Mouse (Mus musculus): Measurements from ENCODE around the gene Ppp1r21. TPM values are rescaled to one million over a fixed set of nuclear protein-coding genes. Genes with fewer than 3 reads are reported as not detected.

Gene Ppp1r21
- polyA plus RNA-seq (2015; fragmentation: Nextera tagmentation; extraction: Ambion mirVana), result 38.8 and 41.1 TPM in 2 replicates

GRCm38 (mm10) chr17:88529519-88530235 lies at the start of gene Ppp1r21:
Ppp1r21 (plus strand) TSS chr17:88530118.
- 8% methylated on average over 28 of the region's 49 CpGs for WGBS
- Histone ChIP-seq H3K27me3 (no peaks in the 10 kb centered on the region), H3K9ac (peak within 1 kb of the TSS; percentile 74), H3K4me1 (replicated peaks) (peaks cover 10% of the 10 kb centered on the region), H3K27ac (replicated peaks) (peak within 1 kb of the TSS; percentile 99), H3K4me2 (peak within 1 kb of the TSS; percentile 72), H3K36me3 (no peaks in the 10 kb centered on the region), H3K4me3 (peak within 1 kb of the TSS; percentile 55), H3K9me3 (no peaks in the 10 kb centered on the region)
- peak; percentile 97 for ATAC-seq (ENCODE audit: low FRiP score, low read depth)

DNA sequence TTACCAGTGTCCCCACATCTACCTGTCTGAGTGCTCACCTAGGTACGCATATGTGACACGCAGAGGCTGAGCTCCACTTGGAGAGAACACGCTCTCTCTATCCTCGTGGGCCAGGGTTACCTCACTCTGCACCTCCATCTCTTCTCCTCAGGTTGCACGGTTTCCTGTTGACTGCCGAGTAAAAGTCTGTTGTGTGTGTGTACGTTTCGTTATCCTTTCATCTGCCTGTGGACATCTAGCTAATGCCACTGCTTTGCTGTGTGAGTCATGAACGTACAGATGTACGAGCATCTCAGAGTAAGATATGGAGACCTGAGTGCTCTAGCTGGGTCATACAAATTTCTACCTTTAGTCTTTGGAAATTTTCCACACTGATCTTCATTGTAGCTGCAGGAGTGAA lies 49.5 kb upstream of the Ppp1r21 start:
- Histone ChIP-seq H3K27me3 (no peaks in the 10 kb centered on the region), H3K36me3 (no peaks in the 10 kb centered on the region), H3K9me3 (no peaks in the 10 kb centered on the region), H3K4me1 (replicated peaks) (no peaks in the 10 kb centered on the region), H3K4me2 (no peak overlapping the region), H3K4me3 (no peak overlapping the region), H3K27ac (replicated peaks) (no peak overlapping the region), H3K9ac (no peak overlapping the region)
- ATAC-seq (ENCODE audit: low FRiP score, low read depth), result no peak
- 93% methylated on average over 10 of the region's 10 CpGs for WGBS

- H3K9me3 ChIP-seq, result no peaks in the 10 kb centered on the region
- ATAC-seq (ENCODE audit: low FRiP score, low read depth), result no peak
- no peak overlapping the region for H3K4me2 ChIP-seq
- H3K27me3 ChIP-seq, result no peaks in the 10 kb centered on the region
- H3K27ac ChIP-seq (replicated peaks), result no peak overlapping the region
- 84% methylated on average over 2 of the region's 2 CpGs for WGBS
- H3K4me3 ChIP-seq, result no peak overlapping the region
- no peak overlapping the region for H3K9ac ChIP-seq
- no peaks in the 10 kb centered on the region for H3K4me1 ChIP-seq (replicated peaks)
- H3K36me3 ChIP-seq, result no peaks in the 10 kb centered on the region
Measured at GRCm38 (mm10) chr17:88481062-88481461, 48.9 kb upstream of the Ppp1r21 start.

- Histone ChIP-seq H3K27me3 (no peaks in the 10 kb centered on the region), H3K36me3 (0 out of 2 replicates have a peak, but pooled peaks cover 3% of the 10 kb centered on the region), H3K27ac (replicated peaks) (no peak overlapping the region), H3K4me2 (no peak overlapping the region), H3K4me1 (replicated peaks) (no peaks in the 10 kb centered on the region), H3K4me3 (no peak overlapping the region), H3K9ac (no peak overlapping the region), H3K9me3 (no peaks in the 10 kb centered on the region)
- ATAC-seq (ENCODE audit: low FRiP score, low read depth), result no peak
- WGBS, result 95% methylated on average over 3 of the region's 3 CpGs
Measured at GRCm38 (mm10) chr17:88481587-88481986, 48.3 kb upstream of the Ppp1r21 start.

DNA sequence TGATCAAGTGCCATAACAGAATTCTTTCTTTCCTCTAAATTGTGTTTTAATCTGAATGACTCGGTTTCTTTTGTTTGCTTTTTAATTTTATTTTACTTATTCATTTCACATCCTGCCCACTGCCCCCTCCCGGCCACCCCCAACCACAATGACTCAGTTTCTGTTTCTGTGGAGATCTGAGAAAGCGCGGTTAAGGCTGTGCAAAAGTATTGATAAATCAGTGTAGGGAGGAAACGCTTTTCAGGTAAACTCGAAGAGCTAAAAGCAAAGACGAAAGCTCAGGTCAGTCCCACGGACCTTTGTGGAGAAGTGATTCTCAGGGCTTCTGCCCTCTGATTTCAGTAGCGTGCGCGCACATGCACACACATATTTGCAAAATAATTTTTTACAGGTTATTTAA lies 45.4 kb upstream of the Ppp1r21 start:
- H3K27me3 ChIP-seq, result no peaks in the 10 kb centered on the region
- no peaks in the 10 kb centered on the region for H3K4me1 ChIP-seq (replicated peaks)
- H3K36me3 ChIP-seq, result 0 out of 2 replicates have a peak, but pooled peaks cover 4% of the 10 kb centered on the region
- H3K4me2 ChIP-seq, result no peak overlapping the region
- no peak for ATAC-seq (ENCODE audit: low FRiP score, low read depth)
- WGBS, result 93% methylated on average over 11 of the region's 11 CpGs
- H3K9ac ChIP-seq, result no peak overlapping the region
- no peak overlapping the region for H3K27ac ChIP-seq (replicated peaks)
- no peaks in the 10 kb centered on the region for H3K9me3 ChIP-seq
- no peak overlapping the region for H3K4me3 ChIP-seq

- 0 out of 2 replicates have a peak, but pooled peaks cover 4% of the 10 kb centered on the region for H3K36me3 ChIP-seq
- no peak overlapping the region for H3K4me3 ChIP-seq
- H3K9ac ChIP-seq, result no peak overlapping the region
- H3K4me2 ChIP-seq, result no peak overlapping the region
- no peaks in the 10 kb centered on the region for H3K9me3 ChIP-seq
- no peaks in the 10 kb centered on the region for H3K4me1 ChIP-seq (replicated peaks)
- 88% methylated on average over 1 of the region's 1 CpGs for WGBS
- no peak overlapping the region for H3K27ac ChIP-seq (replicated peaks)
- no peaks in the 10 kb centered on the region for H3K27me3 ChIP-seq
- ATAC-seq (ENCODE audit: low FRiP score, low read depth), result no peak
Measured at GRCm38 (mm10) chr17:88484951-88485350, 45.0 kb upstream of the Ppp1r21 start.

DNA sequence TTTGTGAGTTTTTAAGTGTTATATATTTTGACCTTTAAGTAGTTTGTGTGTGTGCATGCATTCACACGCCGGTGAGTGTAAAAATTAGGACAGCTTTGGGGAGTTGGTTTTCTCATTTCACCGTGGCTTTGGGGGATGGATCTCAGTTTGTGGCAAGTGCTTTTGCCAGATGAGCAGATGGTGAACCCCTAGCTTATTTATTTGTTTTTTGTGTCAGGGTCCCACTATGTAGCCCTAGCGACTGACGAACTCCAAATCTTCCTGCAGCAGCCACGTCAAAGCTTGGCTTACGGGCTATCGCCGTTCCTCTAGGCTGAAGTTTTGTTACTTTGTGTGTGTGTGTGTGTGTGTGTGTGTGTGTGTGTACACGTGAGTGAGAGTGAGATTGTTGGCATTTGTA lies 39.4 kb upstream of the Ppp1r21 start:
- 67% methylated on average over 10 of the region's 10 CpGs for WGBS
- no peak overlapping the region for H3K27ac ChIP-seq (replicated peaks)

DNA sequence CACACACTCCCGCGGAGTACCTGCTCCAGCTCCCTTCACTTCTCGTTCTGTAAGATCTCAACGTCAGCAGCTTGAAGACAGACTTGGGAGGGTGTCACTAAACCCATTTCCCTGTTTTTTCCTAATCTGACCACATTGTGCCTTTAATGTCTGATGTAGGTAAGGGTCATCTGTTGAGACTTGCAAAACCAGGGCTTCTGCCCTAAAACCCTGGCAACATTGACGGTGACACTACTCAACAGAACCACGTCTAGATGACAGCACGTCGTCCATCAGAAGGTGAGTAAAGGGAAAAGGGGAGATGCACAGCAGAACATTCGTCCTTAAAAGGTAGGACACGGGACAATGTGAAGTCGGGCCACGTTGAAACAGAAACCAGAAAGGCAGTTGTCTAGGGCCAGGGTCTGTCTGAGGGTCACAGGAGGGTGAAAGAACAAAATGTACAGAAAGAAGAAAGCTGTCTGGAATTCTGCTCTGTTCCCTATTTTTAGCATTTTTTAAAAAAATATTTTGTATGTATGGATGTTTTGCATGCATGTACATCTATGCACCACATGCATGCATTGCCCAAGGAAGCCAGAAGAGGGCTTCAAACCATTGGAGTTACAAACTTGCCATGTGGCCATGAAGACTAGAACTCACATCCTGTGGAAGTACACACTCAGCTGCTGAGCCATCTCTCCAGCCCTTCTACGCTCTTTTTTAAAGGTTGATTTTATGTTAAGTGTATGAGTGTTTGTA lies 38.4 kb upstream of the Ppp1r21 start:
- Histone ChIP-seq H3K4me1 (replicated peaks) (peaks cover 20% of the 10 kb centered on the region), H3K27me3 (no peaks in the 10 kb centered on the region), H3K36me3 (0 out of 2 replicates have a peak, but pooled peaks cover 1% of the 10 kb centered on the region), H3K9ac (no peak overlapping the region), H3K4me2 (no peak overlapping the region), H3K9me3 (no peaks in the 10 kb centered on the region), H3K27ac (replicated peaks) (no peak overlapping the region), H3K4me3 (no peak overlapping the region)
- ATAC-seq (ENCODE audit: low FRiP score, low read depth), result no peak
- 94% methylated on average over 13 of the region's 13 CpGs for WGBS

More for the DNA sequence above, 39.4 kb upstream of the Ppp1r21 start:
- no peak for ATAC-seq (ENCODE audit: low FRiP score, low read depth)
- Histone ChIP-seq H3K9ac (no peak overlapping the region), H3K4me3 (no peak overlapping the region), H3K4me1 (replicated peaks) (peaks cover 20% of the 10 kb centered on the region), H3K36me3 (0 out of 2 replicates have a peak, but pooled peaks cover 4% of the 10 kb centered on the region), H3K9me3 (no peaks in the 10 kb centered on the region), H3K4me2 (no peak overlapping the region), H3K27me3 (no peaks in the 10 kb centered on the region)

DNA sequence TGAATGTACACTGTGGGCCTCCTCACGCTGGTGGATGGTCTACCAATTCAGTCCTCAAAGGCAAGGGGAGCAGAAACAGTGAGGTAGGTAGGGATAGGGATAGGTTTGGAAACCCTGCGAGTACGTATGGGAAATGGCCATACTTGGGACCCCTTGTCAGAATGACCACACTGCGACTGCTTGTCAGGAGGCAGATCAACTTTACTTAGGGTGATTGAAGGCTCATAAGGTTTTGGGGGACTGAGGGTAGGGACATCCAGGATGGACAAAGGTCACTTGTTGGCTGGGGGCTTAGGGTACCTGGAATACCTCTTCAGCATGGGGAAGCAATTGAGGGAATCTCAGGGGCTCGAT lies 37.8 kb upstream of the Ppp1r21 start:
- 96% methylated on average over 5 of the region's 5 CpGs for WGBS
- no peak for ATAC-seq (ENCODE audit: low FRiP score, low read depth)
- no peak overlapping the region for H3K4me3 ChIP-seq

GRCm38 (mm10) chr17:88493551-88493950 lies 36.4 kb upstream of the Ppp1r21 start:
- WGBS, result 41% methylated on average over 9 of the region's 9 CpGs

More for the DNA sequence above, 37.8 kb upstream of the Ppp1r21 start:
- Histone ChIP-seq H3K4me2 (no peak overlapping the region), H3K4me1 (replicated peaks) (peaks cover 20% of the 10 kb centered on the region), H3K9ac (no peak overlapping the region), H3K27ac (replicated peaks) (no peak overlapping the region), H3K27me3 (no peaks in the 10 kb centered on the region), H3K36me3 (no peaks in the 10 kb centered on the region), H3K9me3 (no peaks in the 10 kb centered on the region)

GRCm38 (mm10) chr17:88494121-88494771 lies 35.7 kb upstream of the Ppp1r21 start:
- ATAC-seq (ENCODE audit: low FRiP score, low read depth), result peak; percentile 87
- Histone ChIP-seq H3K9me3 (no peaks in the 10 kb centered on the region), H3K27ac (replicated peaks) (peak overlapping the region; percentile 85), H3K27me3 (no peaks in the 10 kb centered on the region), H3K4me2 (peak overlapping the region; percentile 49), H3K4me1 (replicated peaks) (peaks cover 20% of the 10 kb centered on the region), H3K9ac (0 out of 2 replicates have a peak overlapping the region, but pooled peaks have one; percentile 17), H3K4me3 (0 out of 2 replicates have a peak overlapping the region, but pooled peaks have one; percentile 9), H3K36me3 (no peaks in the 10 kb centered on the region)
- 14% methylated on average over 14 of the region's 14 CpGs for WGBS

More at GRCm38 (mm10) chr17:88493551-88493950, 36.4 kb upstream of the Ppp1r21 start:
- Histone ChIP-seq H3K4me3 (no peak overlapping the region), H3K36me3 (no peaks in the 10 kb centered on the region), H3K27me3 (no peaks in the 10 kb centered on the region), H3K4me2 (no peak overlapping the region), H3K9me3 (no peaks in the 10 kb centered on the region), H3K9ac (no peak overlapping the region), H3K27ac (replicated peaks) (peak overlapping the region; percentile 85), H3K4me1 (replicated peaks) (peaks cover 20% of the 10 kb centered on the region)
- ATAC-seq (ENCODE audit: low FRiP score, low read depth), result no peak

DNA sequence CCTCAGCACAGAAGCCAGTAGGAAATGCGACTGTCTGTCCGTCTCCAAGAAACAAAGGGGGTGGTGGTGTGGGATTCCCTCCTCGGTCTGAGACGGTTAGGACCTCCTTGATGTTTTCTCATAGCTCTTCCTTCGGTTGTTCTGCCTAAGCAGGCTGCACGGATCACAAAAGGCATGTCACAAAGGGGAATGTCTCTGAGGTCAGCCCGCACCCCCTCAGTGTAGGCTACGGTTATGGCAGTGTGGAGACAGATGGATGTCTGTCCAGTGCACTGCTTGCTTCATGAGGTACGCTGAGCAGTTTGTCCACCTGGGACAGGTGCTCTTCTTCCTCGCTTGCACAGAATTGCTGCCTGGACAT lies 35.2 kb upstream of the Ppp1r21 start:
- Histone ChIP-seq H3K9me3 (no peaks in the 10 kb centered on the region), H3K4me3 (0 out of 2 replicates have a peak overlapping the region, but pooled peaks have one; percentile 9), H3K4me1 (replicated peaks) (peaks cover 20% of the 10 kb centered on the region), H3K27ac (replicated peaks) (peak overlapping the region; percentile 85), H3K4me2 (peak overlapping the region; percentile 49), H3K27me3 (no peaks in the 10 kb centered on the region), H3K36me3 (no peaks in the 10 kb centered on the region), H3K9ac (0 out of 2 replicates have a peak overlapping the region, but pooled peaks have one; percentile 6)
- ATAC-seq (ENCODE audit: low FRiP score, low read depth), result peak; percentile 57
- WGBS, result 23% methylated on average over 10 of the region's 10 CpGs
